Mouse (Mus musculus): ENCODE data around the gene Selenoh. TPM values are rescaled to one million over a fixed set of nuclear protein-coding genes. Genes with fewer than 3 reads are reported as not detected.
A peak's percentile ranks its signal among the peaks of the same experiment; 100 is the strongest.

Gene Selenoh
- total RNA-seq (2012; rRNA removed) (453 and 473 TPM in 2 replicates), total RNA-seq (2014; rRNA removed) (408 and 428 TPM in 2 replicates), polyA plus RNA-seq (2012; ENCODE audit: insufficient read length, low read depth) (275 and 277 TPM in 2 replicates)

DNA sequence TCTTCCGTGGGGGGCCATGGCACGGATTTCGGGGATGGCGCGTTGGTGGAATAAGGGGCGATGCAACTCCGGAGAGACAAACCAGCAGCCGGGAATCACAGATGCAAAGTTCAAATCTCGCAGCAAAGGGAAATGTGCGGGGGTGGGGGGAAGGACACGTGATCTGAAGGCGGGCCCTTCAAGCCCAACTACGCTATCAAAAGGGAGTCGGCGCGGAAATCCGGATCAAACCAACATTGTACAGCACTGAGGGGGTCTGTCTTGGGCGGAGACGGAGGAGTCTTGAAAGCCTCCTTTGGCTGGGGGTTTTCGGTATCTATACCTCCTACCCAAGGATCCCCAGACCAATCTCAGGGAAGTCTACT is at the start of gene Selenoh:
Selenoh (minus strand) TSS at position 202 of the 365 bp plus-strand sequence.
- dilution Hi-C loops (cut with MboI; ENCODE audit: extremely low pct_ligation_motif_present, extremely low pct_unique_long_range_greater_than_20kb, low sequenced_read_pairs): no loop called here
- in situ Hi-C loops (cut with MboI; ENCODE audit: low pct_ligation_motif_present, low pct_unique_long_range_greater_than_20kb, low sequenced_read_pairs): loop anchor here (25.0 kb wide), 1 partner anchor 208 kb away; no protein-coding TSS in a partner anchor
- DNase-seq (ENCODE audit: extremely low read depth): peak; percentile 93
- Histone ChIP-seq H3K79me2 (replicated peaks; ENCODE audit: control insufficient read depth, extremely low read depth, insufficient read depth, poor library complexity, severe bottlenecking) (peaks cover 2% of the 10 kb centered on the region), H3K4me3 (replicated peaks in 1 of 3; ENCODE audit: low read depth in 2 of 3, low read length in 2 of 3, poor library complexity in 1 of 3) (peak within 1 kb of the TSS; percentile 86 to 97 (median 94)), H3K4me1 (ENCODE audit: control insufficient read depth in 1 of 2, insufficient read depth in 2 of 2) (peaks cover 4 to 11% of the 10 kb centered on the region in 2 experiments; a peak in 3 of 4 replicates), H3K9me3 (replicated peaks; ENCODE audit: low read length) (no peaks in the 10 kb centered on the region), H3K4me2 (ENCODE audit: insufficient read depth, low read depth, poor library complexity, severe bottlenecking) (peak within 1 kb of the TSS; percentile 91), H3K27me3 (replicated peaks) (no peaks in the 10 kb centered on the region), H3K9ac (ENCODE audit: insufficient read depth, low read depth) (peak within 1 kb of the TSS; percentile 96), H3K27ac (ENCODE audit: insufficient read depth, low read depth) (peak within 1 kb of the TSS; percentile 66), H3K36me3 (replicated peaks in 1 of 2; ENCODE audit: control insufficient read depth in 1 of 2, insufficient read depth in 1 of 2, low read length in 1 of 2) (peaks cover 27 to 46% of the 10 kb centered on the region in 2 experiments)
- TF ChIP-seq USF2 (conservative IDR thresholded peaks at IDR 0.05; ENCODE audit: low read depth, low read length) (peak; percentile 88), UBTF (IDR thresholded peaks at IDR 0.05; ENCODE audit: low read depth, low read length) (no peak), ZMIZ1 (IDR thresholded peaks at IDR 0.05; ENCODE audit: low read depth, low read length) (peak; percentile 85), JUN (IDR thresholded peaks at IDR 0.05; ENCODE audit: insufficient read depth, low read depth, low read length) (no peak), IRF4 (IDR thresholded peaks at IDR 0.05; ENCODE audit: low read depth, low read length) (0 out of 2 replicates have a peak, but pooled peaks have one; percentile 42), MAZ (IDR thresholded peaks at IDR 0.05; ENCODE audit: low read depth, low read length) (peak; percentile 84), EP300 (IDR thresholded peaks at IDR 0.05; ENCODE audit: low read length) (peak; percentile 49; the same call in 1 of the 2 replicates), POLR2AphosphoS2 (IDR thresholded peaks at IDR 0.05; ENCODE audit: low read depth, low read length) (peak; percentile 97), SMC3 (IDR thresholded peaks at IDR 0.05; ENCODE audit: low read depth, low read length) (no peak), TBP (conservative IDR thresholded peaks at IDR 0.05; ENCODE audit: low read depth, low read length) (peak; percentile 88), MAFK (IDR thresholded peaks at IDR 0.05; ENCODE audit: insufficient replicate concordance, low read length) (no peak), MYC (IDR thresholded peaks at IDR 0.05; ENCODE audit: low read depth, low read length) (peak; percentile 56; the same call in 1 of the 2 replicates), ZC3H11A (IDR thresholded peaks at IDR 0.05; ENCODE audit: low read depth, low read length) (no peak), HCFC1 (IDR thresholded peaks at IDR 0.05; ENCODE audit: low read depth, low read length) (peak; percentile 72), BHLHE40 (IDR thresholded peaks at IDR 0.05; ENCODE audit: low read depth, low read length) (peak; percentile 90), NELFE (IDR thresholded peaks at IDR 0.05; ENCODE audit: low read depth, low read length) (peak; percentile 75), ZKSCAN1 (IDR thresholded peaks at IDR 0.05; ENCODE audit: borderline replicate concordance, low read depth, low read length) (no peak), NRF1 (IDR thresholded peaks at IDR 0.05; ENCODE audit: low read depth, low read length) (peak; percentile 58), PAX5 (IDR thresholded peaks at IDR 0.05; ENCODE audit: low read length) (no peak), KAT2A (IDR thresholded peaks at IDR 0.05; ENCODE audit: insufficient replicate concordance, low read length) (peak; percentile 79), RCOR1 (conservative IDR thresholded peaks at IDR 0.05; ENCODE audit: low read depth, low read length) (0 out of 2 replicates have a peak, but pooled peaks have one; percentile 16), E2F4 (IDR thresholded peaks at IDR 0.05; ENCODE audit: insufficient replicate concordance, low read depth, low read length) (peak; percentile 89; the same call in 1 of the 2 replicates), JUND (conservative IDR thresholded peaks at IDR 0.05; ENCODE audit: low read depth, low read length) (no peak; the same call in 1 of the 2 replicates), ETS1 (conservative IDR thresholded peaks at IDR 0.05; ENCODE audit: low read depth, low read length) (peak; percentile 43; the same call in 1 of the 2 replicates), CHD1 (IDR thresholded peaks at IDR 0.05; ENCODE audit: low read depth, low read length) (0 out of 2 replicates have a peak, but pooled peaks have one; percentile 81), ELF1 (IDR thresholded peaks at IDR 0.05; ENCODE audit: low read depth, low read length) (peak; percentile 75), MXI1 (IDR thresholded peaks at IDR 0.05; ENCODE audit: low read depth, low read length) (peak; percentile 83), USF1 (IDR thresholded peaks at IDR 0.05; ENCODE audit: low read depth, low read length) (peak; percentile 95), ZNF384 (IDR thresholded peaks at IDR 0.05; ENCODE audit: low read depth, low read length) (no peak), RAD21 (IDR thresholded peaks at IDR 0.05; ENCODE audit: low read depth, low read length) (no peak), GABPA (IDR thresholded peaks at IDR 0.05; ENCODE audit: insufficient replicate concordance, low read depth, low read length) (no peak), TCF12 (IDR thresholded peaks at IDR 0.05; ENCODE audit: low read depth, low read length) (peak; percentile 78), CTCF (conservative IDR thresholded peaks at IDR 0.05 in 1 of 2, IDR thresholded peaks at IDR 0.05 in 1 of 2; ENCODE audit: low read depth in 2 of 2, low read length in 2 of 2) (no peak), MAX (IDR thresholded peaks at IDR 0.05; ENCODE audit: low read length) (peak; percentile 96), CHD2 (IDR thresholded peaks at IDR 0.05; ENCODE audit: low read length) (peak; percentile 93), POLR2A (IDR thresholded peaks at IDR 0.05; ENCODE audit: low read depth, low read length) (peak; percentile 89), MEF2A (IDR thresholded peaks at IDR 0.05; ENCODE audit: borderline replicate concordance, low read depth, low read length) (peak; percentile 48; the same call in 1 of the 2 replicates), SIN3A (IDR thresholded peaks at IDR 0.05; ENCODE audit: low read length) (peak; percentile 89)

Data from CH12.LX (cell line).